Mouse (Mus musculus) hindbrain, postnatal 0 days (tissue): Measurements from ENCODE around the gene Vmn2r60. TPM values are rescaled to one million over a fixed set of nuclear protein-coding genes. Genes with fewer than 3 reads are reported as not detected.
"Not testable (repeated sequence)": the region's sequence is repeated elsewhere in the genome, so short reads cannot be mapped to it uniquely, and the experiment has no call there.

ENCODE experiments used
- ATAC-seq: fragments of 200-750 bp; cut with Nextera tagmentation; 2 replicates; pipeline ENCODE4 v1.8.0; 2017; ENCODE audit warnings: mild to moderate bottlenecking, moderate TSS enrichment, moderate library complexity
- DNase-seq: peaks from one replicate; pipeline ENCODE4 v3.0.0-alpha.2; 2015; ENCODE audit warnings: low spot score
- H3K27ac ChIP-seq: fragments of 300-500 bp; sonication (generic); 2 replicates; pipeline ENCODE4 v1.5.1; 2014; ENCODE audit warnings: mild to moderate bottlenecking
- H3K27me3 ChIP-seq: fragments of 300-500 bp; sonication (generic); 2 replicates; pipeline ENCODE4 v1.6.1; 2014; ENCODE audit warnings: low read length, mixed read lengths; ENCODE audit not compliant: insufficient read depth
- H3K36me3 ChIP-seq: fragments of 300-500 bp; sonication (generic); 2 replicates; pipeline ENCODE4 v1.6.1; 2014; ENCODE audit warnings: low read length, mixed read lengths; ENCODE audit not compliant: insufficient read depth
- H3K4me1 ChIP-seq: fragments of 300-500 bp; sonication (generic); 2 replicates; pipeline ENCODE4 v1.6.1; 2014; ENCODE audit warnings: antibody characterized with exemption, low read length, mixed read lengths; ENCODE audit not compliant: insufficient read depth
- H3K4me2 ChIP-seq: fragments of 300-500 bp; sonication (generic); 2 replicates; pipeline ENCODE4 v1.6.1; 2014; ENCODE audit warnings: low read depth, mild to moderate bottlenecking, low read length, moderate library complexity, mixed read lengths
- H3K4me3 ChIP-seq: fragments of 300-500 bp; sonication (generic); 2 replicates; pipeline ENCODE4 v1.5.1; 2014; ENCODE audit warnings: low read length
- H3K9ac ChIP-seq: fragments of 300-500 bp; sonication (generic); replicated peaks from 2 replicates; pipeline ENCODE4 v1.6.1; 2014; ENCODE audit warnings: mild to moderate bottlenecking, low read length, moderate library complexity, mixed read lengths
- H3K9me3 ChIP-seq: fragments of 300-500 bp; sonication (generic); 2 replicates; pipeline ENCODE4 v1.6.1; 2016; ENCODE audit warnings: low read length, mixed read lengths
- CTCF ChIP-seq: IDR thresholded peaks from 2 replicates; pipeline ENCODE4 v1.5.1; 2016; ENCODE audit warnings: antibody characterized with exemption, control low read depth, low read depth
- WGBS: fragments of 180-500 bp; shearing (Covaris S2); extraction: QIAGEN DNeasy Blood & Tissue Kit; methylation state at CpG from one replicate; pipeline ENCODE4 v1.1.7; 2014; 5-methylcytosine and 5-hydroxymethylcytosine counted together
- polyA plus RNA-seq: library from polyadenylated mRNA; unstranded; fragments of >200 nt; fragmentation: Nextera tagmentation; extraction: Ambion mirVana; gene quantifications from 2 replicates; pipeline ENCODE4 v1.2.1, GENCODE M21; 2015
- total RNA-seq: library from RNA; depleted of rRNA; stranded (reverse); fragments of >200 nt; gene quantifications from 2 replicates; pipeline ENCODE4 v1.2.3, GENCODE M21; 2014; rRNA removed

Vmn2r60 gene
- total RNA-seq = not detected in 2 replicates
- not detected in 2 replicates for polyA plus RNA-seq

DNA sequence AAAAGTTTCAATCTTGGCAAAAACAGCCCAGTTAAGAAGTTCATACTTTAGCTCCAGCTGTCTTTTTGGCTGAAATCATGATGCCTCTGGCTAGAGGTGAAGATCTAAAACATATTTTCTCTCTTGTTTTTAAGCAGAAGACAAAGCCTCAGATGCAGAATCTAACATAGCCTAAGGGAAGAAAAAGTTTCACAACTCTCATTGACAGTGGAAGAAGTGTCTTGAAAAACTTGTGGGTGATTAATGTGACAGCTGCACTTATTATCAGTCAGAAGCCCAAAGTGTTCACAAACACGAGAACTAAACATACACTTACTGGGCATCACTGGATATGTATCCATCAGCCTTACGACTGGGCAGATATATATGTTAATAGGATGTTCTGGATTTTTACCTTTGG, at the start of gene Vmn2r60:
Vmn2r60 (plus strand) TSS at position 301 of the 400 bp plus-strand sequence.
- TF ChIP-seq CTCF = no peak
- H3K36me3 ChIP-seq = no peaks in the 10 kb centered on the region

DNA sequence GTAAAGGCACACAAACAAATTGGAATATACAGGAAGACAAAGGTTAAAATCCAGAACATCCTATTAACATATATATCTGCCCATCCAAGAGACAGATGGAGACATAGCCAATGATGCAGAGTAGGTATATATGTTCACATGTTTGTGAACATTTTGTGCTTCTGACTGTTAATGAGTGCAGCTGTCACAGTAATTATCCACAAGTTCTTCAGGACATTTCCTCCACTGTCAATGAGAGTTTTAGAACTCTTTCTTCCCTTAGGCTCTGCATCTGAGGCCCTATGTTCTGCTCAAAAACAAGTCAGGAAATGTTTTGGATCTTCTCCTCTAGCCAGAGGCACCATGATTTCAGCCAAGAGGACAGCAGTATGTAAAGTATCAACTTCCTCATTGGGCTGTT, 48.6 kb upstream of the Vmn2r60 start, which contains the start of gene Vmn2r59:
Vmn2r59 (minus strand) TSS at position 101 of the 400 bp plus-strand sequence.
- DNase-seq = no peak
- no peaks in the 10 kb centered on the region for H3K36me3 ChIP-seq
- H3K9me3 ChIP-seq = 0 out of 2 replicates have a peak, but pooled peaks cover 3% of the 10 kb centered on the region
- H3K27me3 ChIP-seq = no peaks in the 10 kb centered on the region
- no peak for TF ChIP-seq CTCF
- ATAC-seq = no peak
- no peak within 1 kb of the TSS for H3K4me2 ChIP-seq
- no peak within 1 kb of the TSS for H3K27ac ChIP-seq
- no peak within 1 kb of the TSS for H3K4me3 ChIP-seq
- H3K9ac ChIP-seq = no peak within 1 kb of the TSS
- H3K4me1 ChIP-seq = no peaks in the 10 kb centered on the region

More for the DNA sequence above, at the start of gene Vmn2r60:
- Histone ChIP-seq H3K27me3 (no peaks in the 10 kb centered on the region), H3K4me2 (no peak within 1 kb of the TSS), H3K9ac (no peak within 1 kb of the TSS), H3K9me3 (peaks cover 10% of the 10 kb centered on the region; the same call in 1 of the 2 replicates), H3K4me1 (no peaks in the 10 kb centered on the region), H3K4me3 (no peak within 1 kb of the TSS), H3K27ac (no peak within 1 kb of the TSS)
- ATAC-seq (no peak), DNase-seq (no peak)
- 70% methylated on average over 2 of the region's 2 CpGs for WGBS

DNA sequence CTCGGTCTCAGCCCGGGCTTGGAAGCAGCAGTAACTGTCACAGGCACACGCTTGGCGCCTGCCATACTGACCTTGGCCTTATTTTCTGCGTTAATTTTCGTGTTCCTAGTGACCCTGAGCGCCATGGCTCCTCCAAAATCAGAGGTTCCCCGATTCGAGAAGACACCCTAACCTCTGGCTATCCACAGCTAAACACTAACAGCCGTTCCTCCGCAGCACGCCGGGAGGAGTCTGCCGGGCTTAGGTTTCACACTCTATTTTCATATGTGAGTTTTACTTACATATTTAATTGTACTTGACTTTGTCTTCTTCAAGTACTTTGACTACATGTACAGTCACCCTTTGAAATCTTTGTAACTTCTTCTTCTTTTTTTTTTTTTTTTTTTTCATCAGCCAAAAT, 509 bp upstream of the Vmn2r60 start:
- H3K27me3 ChIP-seq, ATAC-seq, H3K36me3 ChIP-seq, H3K4me3 ChIP-seq, H3K4me2 ChIP-seq, DNase-seq, H3K27ac ChIP-seq, H3K4me1 ChIP-seq, H3K9me3 ChIP-seq, H3K9ac ChIP-seq: not testable (repeated sequence)
- 75% methylated on average over 9 of the region's 14 CpGs for WGBS

Other genes with a start within 250 kb of the Vmn2r60 start
- not detected in 2 replicates for gene Vmn2r58, start 235.1 kb upstream of the Vmn2r60 start, total RNA-seq
- gene Vmn2r58, start 235.1 kb upstream of the Vmn2r60 start, polyA plus RNA-seq = not detected in 2 replicates
- gene Vmn2r59, start 48.7 kb upstream of the Vmn2r60 start, total RNA-seq = not detected in 2 replicates
- gene Vmn2r59, start 48.7 kb upstream of the Vmn2r60 start, polyA plus RNA-seq = not detected in 2 replicates
- gene Vmn2r61, start 152.3 kb downstream of the Vmn2r60 start, total RNA-seq = not detected in 2 replicates
- not detected in 2 replicates for gene Vmn2r61, start 152.3 kb downstream of the Vmn2r60 start, polyA plus RNA-seq